Mouse (Mus musculus) heart, embryonic 10.5 days (tissue): ENCODE measurements at regions not wholly inside any gene's neighbourhood (a gene's known extent, or its start where the extent isn't known, plus 50 kb on each side); places are given as distances from the start of the nearest gene placed in this dataset.

Source experiments
- DNase-seq: peaks from one replicate; pipeline ENCODE4 v3.0.0-alpha.2; 2017; ENCODE audit warnings: low spot score
- H3K27ac ChIP-seq: fragments of 300-500 bp; sonication (generic); 2 replicates; pipeline ENCODE4 v1.5.1; 2016; ENCODE audit warnings: mild to moderate bottlenecking
- H3K27me3 ChIP-seq: fragments of 300-500 bp; sonication (generic); 2 replicates; pipeline ENCODE4 v1.6.1; 2016; ENCODE audit warnings: mild to moderate bottlenecking; ENCODE audit not compliant: poor library complexity, insufficient read depth, severe bottlenecking
- H3K36me3 ChIP-seq: fragments of 300-500 bp; sonication (generic); 2 replicates; pipeline ENCODE4 v1.6.1; 2016; ENCODE audit warnings: mild to moderate bottlenecking, moderate library complexity
- H3K4me1 ChIP-seq: fragments of 300-500 bp; sonication (generic); 2 replicates; pipeline ENCODE4 v1.6.1; 2016; ENCODE audit warnings: mild to moderate bottlenecking
- H3K4me3 ChIP-seq: fragments of 300-500 bp; sonication (generic); 2 replicates; pipeline ENCODE4 v1.5.1; 2016; ENCODE audit warnings: mild to moderate bottlenecking, moderate library complexity
- H3K9me3 ChIP-seq: fragments of 300-500 bp; sonication (generic); 2 replicates; pipeline ENCODE4 v1.6.1; 2016; ENCODE audit warnings: mild to moderate bottlenecking, moderate library complexity
- WGBS: fragments of 180-500 bp; shearing (Covaris S2); methylation state at CpG from one replicate; pipeline ENCODE4 v1.1.7; 2016; 5-methylcytosine and 5-hydroxymethylcytosine counted together

- H3K9me3 ChIP-seq = no peaks in the 10 kb centered on the region
- H3K36me3 ChIP-seq = no peaks in the 10 kb centered on the region
- no peak overlapping the region for H3K27ac ChIP-seq
- 68% methylated on average over 2 of the region's 2 CpGs for WGBS
- no peak for DNase-seq
- H3K27me3 ChIP-seq = no peaks in the 10 kb centered on the region
- no peak overlapping the region for H3K4me3 ChIP-seq
- H3K4me1 ChIP-seq = no peaks in the 10 kb centered on the region
These were observed 74.7 kb upstream of the Gm10295 start for GRCm38 (mm10) chr7:71425982-71426381.

- H3K36me3 ChIP-seq = no peaks in the 10 kb centered on the region
These were observed 68.0 kb upstream of the Gm10295 start for GRCm38 (mm10) chr7:71419261-71419660.

GRCm38 (mm10) chr7:71418856-71419255 is 67.6 kb upstream of the Gm10295 start:
- H3K27ac ChIP-seq = no peak overlapping the region

More at GRCm38 (mm10) chr7:71419261-71419660, 68.0 kb upstream of the Gm10295 start:
- no peaks in the 10 kb centered on the region for H3K27me3 ChIP-seq
- no peaks in the 10 kb centered on the region for H3K4me1 ChIP-seq
- DNase-seq = no peak
- H3K27ac ChIP-seq = no peak overlapping the region
- no peak overlapping the region for H3K4me3 ChIP-seq
- 63% methylated on average over 5 of the region's 5 CpGs for WGBS
- H3K9me3 ChIP-seq = no peaks in the 10 kb centered on the region

GRCm38 (mm10) chr7:71414756-71415155 is 63.5 kb upstream of the Gm10295 start:
- DNase-seq = no peak
- no peaks in the 10 kb centered on the region for H3K36me3 ChIP-seq
- peaks cover 14% of the 10 kb centered on the region for H3K4me1 ChIP-seq
- WGBS = 47% methylated on average over 2 of the region's 2 CpGs
- no peaks in the 10 kb centered on the region for H3K9me3 ChIP-seq
- H3K27ac ChIP-seq = no peak overlapping the region
- H3K4me3 ChIP-seq = no peak overlapping the region
- 0 out of 2 replicates have a peak, but pooled peaks cover 7% of the 10 kb centered on the region for H3K27me3 ChIP-seq

More at GRCm38 (mm10) chr7:71418856-71419255, 67.6 kb upstream of the Gm10295 start:
- H3K27me3 ChIP-seq = no peaks in the 10 kb centered on the region
- H3K4me3 ChIP-seq = no peak overlapping the region
- H3K9me3 ChIP-seq = no peaks in the 10 kb centered on the region
- DNase-seq = no peak
- 63% methylated on average over 3 of the region's 3 CpGs for WGBS
- H3K36me3 ChIP-seq = no peaks in the 10 kb centered on the region
- H3K4me1 ChIP-seq = no peaks in the 10 kb centered on the region

GRCm38 (mm10) chr7:71413121-71413520 is 61.8 kb upstream of the Gm10295 start:
- Histone ChIP-seq H3K27me3 (0 out of 2 replicates have a peak, but pooled peaks cover 7% of the 10 kb centered on the region), H3K27ac (no peak overlapping the region), H3K36me3 (no peaks in the 10 kb centered on the region), H3K4me1 (peaks cover 18% of the 10 kb centered on the region), H3K9me3 (no peaks in the 10 kb centered on the region), H3K4me3 (no peak overlapping the region)
- WGBS = 82% methylated on average over 6 of the region's 6 CpGs
- no peak for DNase-seq

- Histone ChIP-seq H3K4me1 (peaks cover 18% of the 10 kb centered on the region), H3K4me3 (peak overlapping the region; percentile 54), H3K36me3 (no peaks in the 10 kb centered on the region), H3K27me3 (0 out of 2 replicates have a peak, but pooled peaks cover 7% of the 10 kb centered on the region), H3K9me3 (no peaks in the 10 kb centered on the region), H3K27ac (peak overlapping the region; percentile 84)
- WGBS = 3% methylated on average over 12 of the region's 12 CpGs
- DNase-seq = peak; percentile 91
These were observed 60.8 kb upstream of the Gm10295 start for GRCm38 (mm10) chr7:71412079-71412478.

GRCm38 (mm10) chr7:71411293-71412011 is 60.2 kb upstream of the Gm10295 start:
- Histone ChIP-seq H3K27ac (peak overlapping the region; percentile 84), H3K36me3 (no peaks in the 10 kb centered on the region), H3K4me3 (peak overlapping the region; percentile 54), H3K9me3 (no peaks in the 10 kb centered on the region), H3K4me1 (peaks cover 18% of the 10 kb centered on the region), H3K27me3 (0 out of 2 replicates have a peak, but pooled peaks cover 7% of the 10 kb centered on the region)
- WGBS = 3% methylated on average over 14 of the region's 14 CpGs
- DNase-seq = peak; percentile 86

- H3K27ac ChIP-seq = peak overlapping the region; percentile 84
These were observed 58.6 kb upstream of the Gm10295 start for GRCm38 (mm10) chr7:71409903-71410302.

GRCm38 (mm10) chr7:71409061-71409460 is 57.8 kb upstream of the Gm10295 start:
- Histone ChIP-seq H3K27me3 (0 out of 2 replicates have a peak, but pooled peaks cover 7% of the 10 kb centered on the region), H3K4me1 (peaks cover 18% of the 10 kb centered on the region), H3K36me3 (no peaks in the 10 kb centered on the region), H3K4me3 (no peak overlapping the region), H3K27ac (no peak overlapping the region), H3K9me3 (no peaks in the 10 kb centered on the region)
- 64% methylated on average over 5 of the region's 5 CpGs for WGBS
- DNase-seq = no peak

More at GRCm38 (mm10) chr7:71409903-71410302, 58.6 kb upstream of the Gm10295 start:
- Histone ChIP-seq H3K4me1 (peaks cover 18% of the 10 kb centered on the region), H3K27me3 (0 out of 2 replicates have a peak, but pooled peaks cover 7% of the 10 kb centered on the region), H3K4me3 (no peak overlapping the region), H3K9me3 (no peaks in the 10 kb centered on the region), H3K36me3 (no peaks in the 10 kb centered on the region)
- 55% methylated on average over 9 of the region's 9 CpGs for WGBS
- no peak for DNase-seq

GRCm38 (mm10) chr7:71406283-71406682 is 55.0 kb upstream of the Gm10295 start:
- Histone ChIP-seq H3K36me3 (no peaks in the 10 kb centered on the region), H3K9me3 (no peaks in the 10 kb centered on the region), H3K4me1 (peaks cover 14% of the 10 kb centered on the region), H3K27ac (no peak overlapping the region), H3K4me3 (no peak overlapping the region), H3K27me3 (0 out of 2 replicates have a peak, but pooled peaks cover 7% of the 10 kb centered on the region)
- DNase-seq = no peak
- 87% methylated on average over 8 of the region's 8 CpGs for WGBS
